Mouse (Mus musculus) ES-Bruce4 (cell line): Measurements from ENCODE around the gene Atg16l2.

ENCODE experiments used
- CTCF ChIP-seq: IDR thresholded peaks from one replicate; pipeline ENCODE4 v1.8.1; 2011; ENCODE audit warnings: low read depth, low read length
- EP300 ChIP-seq: IDR thresholded peaks from 2 replicates; pipeline ENCODE4 v1.6.1; 2011; ENCODE audit warnings: low read depth, low read length; ENCODE audit not compliant: insufficient read depth
- POLR2A ChIP-seq: IDR thresholded peaks from one replicate; pipeline ENCODE4 v1.8.1; 2011; ENCODE audit warnings: low read length; ENCODE audit not compliant: insufficient read depth

DNA sequence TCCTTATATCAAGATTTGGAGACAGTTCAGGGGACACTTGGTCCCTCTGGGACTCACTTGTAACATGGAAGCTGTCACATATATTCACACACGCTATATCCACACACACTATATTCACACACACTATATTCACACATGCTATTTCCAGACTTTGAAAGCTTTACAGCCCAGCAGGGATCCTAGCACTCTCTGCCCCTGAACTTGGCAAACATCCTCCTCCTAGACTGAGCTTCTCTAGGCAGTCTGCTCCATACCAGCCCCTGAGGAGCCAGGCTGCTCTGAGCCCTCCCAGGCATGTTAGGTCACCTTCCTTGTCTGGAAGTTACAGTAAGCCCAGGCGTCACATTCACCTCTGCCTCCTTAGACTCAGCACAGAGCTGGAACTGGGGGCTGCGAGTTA, 34.6 kb upstream of the Atg16l2 start:
- no peak for TF ChIP-seq CTCF
- no peak for TF ChIP-seq POLR2A
- no peak for TF ChIP-seq EP300
